Mouse (Mus musculus) embryo, embryonic 10.5 days (tissue): ENCODE data around the gene Gm17268.

Experiments
- DNase-seq: peaks from one replicate; pipeline ENCODE4 v3.0.0-alpha.2; 2015; ENCODE audit warnings: low spot score

The Gm17268 gene

GRCm38 (mm10) chr11:82030171-82030570 is 8.2 kb downstream of the Gm17268 start:
- no peak for DNase-seq

- no peak for DNase-seq
Measured at GRCm38 (mm10) chr11:82023769-82024168, 14.6 kb downstream of the Gm17268 start.

GRCm38 (mm10) chr11:82022504-82023056 is 15.8 kb downstream of the Gm17268 start:
- DNase-seq = no peak

- DNase-seq = no peak
Measured at GRCm38 (mm10) chr11:82021406-82021805, 17.0 kb downstream of the Gm17268 start.

- no peak for DNase-seq
Measured at GRCm38 (mm10) chr11:82019793-82020192, 18.6 kb downstream of the Gm17268 start.

GRCm38 (mm10) chr11:82019389-82019788 is 19.0 kb downstream of the Gm17268 start:
- no peak for DNase-seq

GRCm38 (mm10) chr11:82016181-82016780 is 22.1 kb downstream of the Gm17268 start:
- no peak for DNase-seq

- DNase-seq = no peak
Measured at GRCm38 (mm10) chr11:82015066-82015465, 23.3 kb downstream of the Gm17268 start.

- no peak for DNase-seq
Measured at GRCm38 (mm10) chr11:82013756-82014155, 24.6 kb downstream of the Gm17268 start.

GRCm38 (mm10) chr11:82011411-82012193 is 26.8 kb downstream of the Gm17268 start:
- no peak for DNase-seq

GRCm38 (mm10) chr11:82010115-82010514 is 28.2 kb downstream of the Gm17268 start:
- no peak for DNase-seq

GRCm38 (mm10) chr11:82006796-82007423 is 31.5 kb downstream of the Gm17268 start:
- no peak for DNase-seq

- DNase-seq = no peak
Measured at GRCm38 (mm10) chr11:82004810-82005209, 33.6 kb downstream of the Gm17268 start.

GRCm38 (mm10) chr11:82000581-82000980 is 37.8 kb downstream of the Gm17268 start:
- DNase-seq = no peak

- no peak for DNase-seq
Measured at GRCm38 (mm10) chr11:81999469-81999868, 38.9 kb downstream of the Gm17268 start.

- DNase-seq = no peak
Measured at GRCm38 (mm10) chr11:81998646-81999045, 39.7 kb downstream of the Gm17268 start.

- no peak for DNase-seq
Measured at GRCm38 (mm10) chr11:81997085-81997484, 41.3 kb downstream of the Gm17268 start.

- peak; percentile 85 for DNase-seq
Measured at GRCm38 (mm10) chr11:81996172-81996841, 42.1 kb downstream of the Gm17268 start.

- peak; percentile 83 for DNase-seq
Measured at GRCm38 (mm10) chr11:81983146-81983545, 55.2 kb downstream of the Gm17268 start.

GRCm38 (mm10) chr11:81982191-81982590 is 56.2 kb downstream of the Gm17268 start:
- peak; percentile 70 for DNase-seq
